Mouse (Mus musculus) liver, adult 2 months (tissue): Measurements from ENCODE around the gene Hmgcll1. TPM values are rescaled to one million over a fixed set of nuclear protein-coding genes. Genes with fewer than 3 reads are reported as not detected.

Source experiments
- DNase-seq: peaks from one replicate; pipeline ENCODE4 v3.0.0-alpha.2; 2011; ENCODE audit warnings: low read depth, low spot score; ENCODE audit errors: extremely low read depth
- H3K27ac ChIP-seq: fragments of 200-500 bp; replicated peaks from 2 replicates; pipeline ENCODE4 v1.5.1; 2012; ENCODE audit warnings: low read depth, mild to moderate bottlenecking, control low read depth, inconsistent platforms, low read length; ENCODE audit not compliant: insufficient read depth
- H3K27me3 ChIP-seq: fragments of 200-500 bp; 2 replicates; pipeline ENCODE4 v1.6.1; 2012; ENCODE audit warnings: mild to moderate bottlenecking, moderate library complexity, low read length, inconsistent platforms; ENCODE audit not compliant: control insufficient read depth, insufficient read depth
- H3K36me3 ChIP-seq: fragments of 200-500 bp; 2 replicates; pipeline ENCODE4 v1.6.1; 2012; ENCODE audit warnings: low read length, inconsistent platforms; ENCODE audit not compliant: control insufficient read depth, insufficient read depth
- H3K4me1 ChIP-seq: fragments of 200-500 bp; 2 replicates; pipeline ENCODE4 v1.6.1; 2011; ENCODE audit warnings: low read length; ENCODE audit not compliant: control insufficient read depth, insufficient read depth
- H3K4me3 ChIP-seq: fragments of 200-500 bp; 2 replicates; pipeline ENCODE4 v1.5.1; 2011; ENCODE audit warnings: low read depth, mild to moderate bottlenecking, control low read depth, low read length, moderate library complexity; ENCODE audit not compliant: insufficient read depth
- H3K79me2 ChIP-seq: fragments of 200-500 bp; 2 replicates; pipeline ENCODE4 v1.6.1; 2012; ENCODE audit warnings: inconsistent platforms, mild to moderate bottlenecking, low read length, moderate library complexity; ENCODE audit not compliant: control insufficient read depth, insufficient read depth
- H3K9ac ChIP-seq: fragments of 200-500 bp; 2 replicates; pipeline ENCODE4 v1.6.1; 2012; ENCODE audit warnings: low read depth, mild to moderate bottlenecking, control low read depth, inconsistent platforms, low read length
- CTCF ChIP-seq: fragments of 200-500 bp; IDR thresholded peaks from 2 replicates; pipeline ENCODE4 v1.5.1; 2011; ENCODE audit warnings: low read depth, low read length, control low read depth
- POLR2A ChIP-seq: fragments of 200-500 bp; IDR thresholded peaks from 2 replicates; pipeline ENCODE4 v1.6.1; 2011; ENCODE audit warnings: low read length, control low read depth; ENCODE audit not compliant: insufficient read depth; ENCODE audit errors: extremely low read depth
- WGBS: fragments of 180-500 bp; shearing (Covaris S2); methylation state at CpG from one replicate; pipeline ENCODE4 v1.1.7; 2018; 5-methylcytosine and 5-hydroxymethylcytosine counted together
- polyA plus RNA-seq: library from polyadenylated mRNA; depleted of rRNA; stranded (reverse); fragments of >200 nt; gene quantifications from 2 replicates; pipeline ENCODE4 v1.2.3, GENCODE M21; 2012
- total RNA-seq: library from RNA; depleted of rRNA; stranded (reverse); fragments of >200 nt; gene quantifications from 2 replicates; pipeline ENCODE4 v1.2.3, GENCODE M21; 2014

Gene Hmgcll1
- total and polyA plus RNA-seq, 2 experiments, result 0.02 to 0.09 TPM

DNA sequence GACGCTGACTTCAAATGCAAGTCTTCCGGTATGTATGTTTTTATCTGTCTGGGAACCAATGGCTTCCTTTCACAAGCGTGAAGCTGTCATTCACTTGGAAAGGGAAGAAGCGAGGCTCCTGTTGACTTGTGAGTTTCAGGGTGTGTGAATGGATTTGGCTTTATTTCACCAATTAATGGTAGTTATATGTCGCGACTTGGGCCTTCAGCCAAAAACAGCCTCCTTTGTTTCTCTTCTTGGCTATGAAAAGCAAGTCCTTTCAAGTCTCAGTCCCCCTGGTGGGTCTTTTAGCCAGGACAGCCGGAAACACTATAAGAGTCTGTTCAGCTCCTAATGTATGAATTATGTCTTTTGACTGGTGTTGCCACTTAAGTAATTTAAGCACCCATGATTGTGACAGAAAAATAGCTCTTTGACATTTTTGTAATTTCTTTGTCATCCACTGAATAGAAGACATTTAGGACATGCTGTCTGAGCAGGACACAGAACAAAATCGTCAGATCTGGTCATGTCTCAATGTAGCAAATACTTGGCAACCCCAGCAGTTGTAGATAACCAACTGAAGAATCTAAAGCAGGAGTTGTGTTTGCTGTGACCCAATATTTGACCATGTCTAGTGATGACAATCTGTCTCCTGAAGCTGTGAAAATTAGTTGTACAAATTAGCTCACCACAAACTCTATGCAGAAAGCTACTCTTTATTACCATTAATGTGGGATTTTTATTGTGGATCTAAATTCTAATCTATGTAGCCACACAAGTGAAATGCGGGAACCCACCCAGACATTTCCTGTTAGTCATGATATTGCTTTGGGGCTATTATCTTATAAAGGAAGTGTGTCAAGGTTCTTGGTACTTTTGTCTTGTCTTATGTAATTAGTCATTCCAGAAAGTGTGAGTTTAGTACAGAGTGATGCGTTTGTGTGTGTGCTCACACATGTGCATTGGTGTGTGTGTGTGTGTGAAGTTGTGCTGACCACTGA, 13.5 kb upstream of the Hmgcll1 start:
- no peaks in the 10 kb centered on the region for H3K36me3 ChIP-seq
- no peak for DNase-seq
- H3K27ac ChIP-seq, result no peak overlapping the region
- TF ChIP-seq POLR2A (no peak), CTCF (no peak)
- no peaks in the 10 kb centered on the region for H3K27me3 ChIP-seq
- WGBS, result 79% methylated on average over 10 of the region's 10 CpGs
- no peaks in the 10 kb centered on the region for H3K4me1 ChIP-seq
- H3K79me2 ChIP-seq, result no peaks in the 10 kb centered on the region
- H3K9ac ChIP-seq, result no peak overlapping the region
- no peak overlapping the region for H3K4me3 ChIP-seq

- 81% methylated on average over 3 of the region's 3 CpGs for WGBS
- H3K27ac ChIP-seq, result no peak overlapping the region
- no peaks in the 10 kb centered on the region for H3K27me3 ChIP-seq
- no peak for DNase-seq
- H3K4me3 ChIP-seq, result no peak overlapping the region
- no peaks in the 10 kb centered on the region for H3K36me3 ChIP-seq
- no peaks in the 10 kb centered on the region for H3K79me2 ChIP-seq
- TF ChIP-seq CTCF (no peak), POLR2A (no peak)
- no peaks in the 10 kb centered on the region for H3K4me1 ChIP-seq
- no peak overlapping the region for H3K9ac ChIP-seq
These were observed 11.6 kb upstream of the Hmgcll1 start for GRCm38 (mm10) chr9:76003066-76003465.

GRCm38 (mm10) chr9:76003637-76004036, 11.0 kb upstream of the Hmgcll1 start:
- Histone ChIP-seq H3K36me3 (no peaks in the 10 kb centered on the region), H3K27me3 (no peaks in the 10 kb centered on the region), H3K27ac (no peak overlapping the region), H3K4me3 (no peak overlapping the region), H3K9ac (no peak overlapping the region), H3K4me1 (no peaks in the 10 kb centered on the region), H3K79me2 (no peaks in the 10 kb centered on the region)
- TF ChIP-seq POLR2A, result no peak
- TF ChIP-seq CTCF, result no peak
- 83% methylated on average over 6 of the region's 6 CpGs for WGBS
- no peak for DNase-seq

DNA sequence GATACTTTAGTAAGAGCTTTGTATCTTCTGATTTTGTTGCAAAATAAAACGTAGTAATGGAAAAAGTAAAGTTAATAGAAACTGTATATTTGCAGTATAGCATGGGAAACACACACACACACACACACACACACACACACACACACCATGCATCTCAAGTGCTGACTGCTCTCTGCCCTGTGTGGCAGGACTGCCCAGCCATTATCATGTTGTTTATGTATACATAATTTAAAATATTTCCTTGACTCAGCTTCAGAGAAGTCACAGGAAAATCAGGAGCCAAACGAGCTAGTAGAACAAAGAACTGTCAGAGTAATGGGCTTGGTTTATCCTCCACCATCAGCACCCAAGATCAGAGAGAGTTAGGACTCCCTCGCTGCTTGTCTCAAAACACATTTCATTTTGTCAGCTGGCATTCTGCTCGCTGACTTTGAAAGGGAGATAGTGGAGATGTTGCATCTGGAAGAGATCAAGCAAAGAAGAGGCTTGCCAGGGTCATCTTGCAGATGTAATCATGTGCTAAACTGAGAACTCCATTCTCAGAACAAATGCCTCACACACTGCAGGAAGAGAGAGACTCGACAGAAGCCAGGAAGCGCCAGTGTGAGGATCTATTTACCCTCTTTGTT, 7.2 kb upstream of the Hmgcll1 start:
- WGBS, result 64% methylated on average over 6 of the region's 6 CpGs
- H3K27me3 ChIP-seq, result no peaks in the 10 kb centered on the region
- no peaks in the 10 kb centered on the region for H3K79me2 ChIP-seq
- no peaks in the 10 kb centered on the region for H3K36me3 ChIP-seq
- TF ChIP-seq CTCF, result no peak
- no peak for TF ChIP-seq POLR2A
- no peak overlapping the region for H3K9ac ChIP-seq
- no peak overlapping the region for H3K27ac ChIP-seq
- DNase-seq, result no peak
- H3K4me1 ChIP-seq, result no peaks in the 10 kb centered on the region
- H3K4me3 ChIP-seq, result no peak overlapping the region

DNA sequence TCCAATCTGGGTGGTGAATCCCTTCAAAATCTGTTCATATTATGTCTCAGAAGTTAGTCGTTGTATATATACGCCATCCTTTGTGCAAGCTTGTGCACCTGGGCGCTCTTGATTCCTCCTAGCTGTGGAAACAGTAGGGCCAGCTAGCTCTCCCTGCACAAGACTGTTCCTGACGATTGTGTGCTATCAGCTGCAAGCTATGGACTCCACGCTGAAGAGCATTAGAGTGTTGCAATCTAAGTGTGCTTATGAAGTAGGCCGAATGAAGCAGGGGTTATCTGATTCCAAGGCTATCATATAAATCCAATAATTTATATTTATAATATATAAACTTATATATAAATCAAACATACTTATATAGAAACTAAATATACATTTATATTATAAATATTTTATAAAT, 866 bp upstream of the Hmgcll1 start:
- Histone ChIP-seq H3K36me3 (no peaks in the 10 kb centered on the region), H3K9ac (no peak overlapping the region), H3K4me1 (peaks cover 1% of the 10 kb centered on the region; the same call in 1 of the 2 replicates), H3K4me3 (no peak overlapping the region), H3K79me2 (no peaks in the 10 kb centered on the region), H3K27ac (no peak overlapping the region), H3K27me3 (0 out of 2 replicates have a peak, but pooled peaks cover 3% of the 10 kb centered on the region)
- no peak for DNase-seq
- TF ChIP-seq POLR2A, result no peak
- no peak for TF ChIP-seq CTCF
- 87% methylated on average over 6 of the region's 6 CpGs for WGBS
